Mouse (Mus musculus): ENCODE measurements around the gene Dock10. TPM values are rescaled to one million over a fixed set of nuclear protein-coding genes. Genes with fewer than 3 reads are reported as not detected.
"Not testable (repeated sequence)": the region's sequence is repeated elsewhere in the genome, so short reads cannot be mapped to it uniquely, and the experiment has no call there.

Gene Dock10
- total and polyA plus RNA-seq, 3 experiments, result 2.6 to 4.3 (median 3.8) TPM

- no peaks in the 10 kb centered on the region for H3K79me2 ChIP-seq (replicated peaks; ENCODE audit: control insufficient read depth, insufficient read depth, low read length)
- H3K27me3 ChIP-seq (ENCODE audit: control insufficient read depth, insufficient read depth, low read length), result no peaks in the 10 kb centered on the region; the same call in 1 of the 2 replicates
- no peak overlapping the region for H3K27ac ChIP-seq
- no peak overlapping the region for H3K4me3 ChIP-seq
- no peak overlapping the region for H3K9ac ChIP-seq (ENCODE audit: low read depth, low read length)
- no peak for DNase-seq
- intact Hi-C loops (cut with DNase I), result no loop called here
- no peaks in the 10 kb centered on the region for H3K36me3 ChIP-seq (ENCODE audit: control insufficient read depth, insufficient read depth, low read length)
- no peaks in the 10 kb centered on the region for H3K4me1 ChIP-seq (ENCODE audit: control insufficient read depth, insufficient read depth, low read length)
- WGBS, result 30% methylated on average over 2 of the region's 2 CpGs
- TF ChIP-seq POLR2A (IDR thresholded peaks at IDR 0.05; ENCODE audit: insufficient read depth, low read depth, low read length), result no peak
- TF ChIP-seq CTCF (IDR thresholded peaks at IDR 0.05), result no peak
- TF ChIP-seq EP300 (IDR thresholded peaks at IDR 0.05; ENCODE audit: insufficient read depth, low read depth, low read length), result no peak
These were observed 2.3 kb downstream of the Dock10 start for GRCm38 (mm10) chr1:80756060-80756439.

GRCm38 (mm10) chr1:80755296-80756059 lies 2.8 kb downstream of the Dock10 start:
- H3K4me1 ChIP-seq (ENCODE audit: control insufficient read depth, insufficient read depth, low read length), result no peaks in the 10 kb centered on the region
- no peak overlapping the region for H3K4me3 ChIP-seq
- no peaks in the 10 kb centered on the region for H3K36me3 ChIP-seq (ENCODE audit: control insufficient read depth, insufficient read depth, low read length)
- intact Hi-C loops (cut with DNase I), result no loop called here
- DNase-seq, result no peak
- H3K9ac ChIP-seq (ENCODE audit: low read depth, low read length), result no peak overlapping the region
- WGBS, result 77% methylated on average over 7 of the region's 7 CpGs
- H3K27me3 ChIP-seq (ENCODE audit: control insufficient read depth, insufficient read depth, low read length), result no peaks in the 10 kb centered on the region; the same call in 1 of the 2 replicates
- TF ChIP-seq CTCF (IDR thresholded peaks at IDR 0.05) (no peak), POLR2A (IDR thresholded peaks at IDR 0.05; ENCODE audit: insufficient read depth, low read depth, low read length) (no peak), EP300 (IDR thresholded peaks at IDR 0.05; ENCODE audit: insufficient read depth, low read depth, low read length) (no peak)
- no peaks in the 10 kb centered on the region for H3K79me2 ChIP-seq (replicated peaks; ENCODE audit: control insufficient read depth, insufficient read depth, low read length)
- no peak overlapping the region for H3K27ac ChIP-seq

GRCm38 (mm10) chr1:80749122-80749521 lies 9.2 kb downstream of the Dock10 start:
- H3K27me3 ChIP-seq (ENCODE audit: control insufficient read depth, insufficient read depth, low read length); H3K4me1 ChIP-seq (ENCODE audit: control insufficient read depth, insufficient read depth, low read length); H3K36me3 ChIP-seq (ENCODE audit: control insufficient read depth, insufficient read depth, low read length); H3K79me2 ChIP-seq (replicated peaks; ENCODE audit: control insufficient read depth, insufficient read depth, low read length); H3K27ac ChIP-seq; H3K9ac ChIP-seq (ENCODE audit: low read depth, low read length); DNase-seq; intact Hi-C loops (cut with DNase I); H3K4me3 ChIP-seq: not testable (repeated sequence)
- 92% methylated on average over 2 of the region's 2 CpGs for WGBS

DNA sequence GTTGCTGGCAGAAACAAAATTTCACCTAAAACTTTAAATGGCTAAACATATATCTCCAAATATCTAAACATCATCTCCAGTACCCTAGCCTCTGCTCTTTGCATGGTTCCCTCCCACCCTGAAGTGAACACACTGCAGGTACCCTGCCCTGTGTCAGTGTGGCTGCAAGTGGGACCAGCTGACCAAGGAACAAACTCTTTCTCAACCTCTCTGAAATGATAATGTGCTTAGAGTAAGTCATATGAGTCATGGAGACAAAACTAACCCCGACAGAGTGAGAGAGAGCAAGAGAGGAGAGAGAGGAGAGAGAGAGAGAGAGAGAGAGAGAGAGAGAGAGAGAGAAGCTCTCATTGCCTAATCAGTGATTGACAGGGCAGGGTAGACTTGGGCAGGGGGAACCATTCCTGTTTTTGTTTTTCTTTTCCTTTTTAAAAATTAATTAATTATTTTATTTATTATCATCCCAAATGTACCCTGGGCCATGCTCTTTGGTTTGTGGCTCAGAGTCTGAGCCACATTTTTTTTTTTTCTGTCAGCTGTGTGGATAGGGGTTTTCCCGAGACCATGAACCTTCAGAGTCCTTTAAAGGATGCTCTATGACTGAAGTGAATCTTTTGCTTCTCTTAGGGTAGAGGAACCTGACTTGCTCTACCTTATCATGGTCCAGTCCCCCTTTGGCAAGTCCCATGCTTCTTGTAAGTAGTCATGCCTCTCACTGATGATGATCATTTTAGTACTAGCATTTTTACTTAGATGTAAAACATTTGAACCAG lies 11.4 kb downstream of the Dock10 start:
- 55% methylated on average over 2 of the region's 2 CpGs for WGBS
- no peaks in the 10 kb centered on the region for H3K79me2 ChIP-seq (replicated peaks; ENCODE audit: control insufficient read depth, insufficient read depth, low read length)
- H3K36me3 ChIP-seq (ENCODE audit: control insufficient read depth, insufficient read depth, low read length), result no peaks in the 10 kb centered on the region
- DNase-seq, result no peak
- no peak overlapping the region for H3K9ac ChIP-seq (ENCODE audit: low read depth, low read length)
- no peaks in the 10 kb centered on the region for H3K4me1 ChIP-seq (ENCODE audit: control insufficient read depth, insufficient read depth, low read length)
- no peak overlapping the region for H3K4me3 ChIP-seq
- intact Hi-C loops (cut with DNase I), result no loop called here
- H3K27ac ChIP-seq, result no peak overlapping the region
- 0 out of 2 replicates have a peak, but pooled peaks cover 1% of the 10 kb centered on the region for H3K27me3 ChIP-seq (ENCODE audit: control insufficient read depth, insufficient read depth, low read length)
- TF ChIP-seq POLR2A (IDR thresholded peaks at IDR 0.05; ENCODE audit: insufficient read depth, low read depth, low read length) (no peak), CTCF (IDR thresholded peaks at IDR 0.05) (no peak), EP300 (IDR thresholded peaks at IDR 0.05; ENCODE audit: insufficient read depth, low read depth, low read length) (no peak)

DNA sequence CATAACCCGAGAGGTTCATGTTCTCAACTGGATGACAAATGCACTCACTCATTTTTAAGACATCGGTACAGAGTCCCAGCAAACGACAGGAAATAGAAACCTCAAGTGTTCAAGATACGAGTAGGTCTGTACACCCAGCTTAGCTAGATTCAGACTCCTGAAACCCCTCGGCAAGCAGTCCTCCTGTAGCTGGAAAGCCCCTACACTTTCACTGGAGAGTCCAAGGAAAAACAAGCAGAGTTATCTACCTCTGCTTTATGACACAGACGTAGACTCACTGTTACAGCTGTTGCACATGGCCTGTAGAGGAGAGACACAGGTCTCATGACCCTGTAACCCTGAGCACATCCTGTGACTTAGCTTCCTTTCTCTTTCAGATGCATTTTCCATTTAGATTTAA lies 12.1 kb downstream of the Dock10 start:
- Histone ChIP-seq H3K4me3 (no peak overlapping the region), H3K79me2 (replicated peaks; ENCODE audit: control insufficient read depth, insufficient read depth, low read length) (no peaks in the 10 kb centered on the region), H3K27me3 (ENCODE audit: control insufficient read depth, insufficient read depth, low read length) (0 out of 2 replicates have a peak, but pooled peaks cover 1% of the 10 kb centered on the region), H3K27ac (no peak overlapping the region), H3K9ac (ENCODE audit: low read depth, low read length) (no peak overlapping the region), H3K36me3 (ENCODE audit: control insufficient read depth, insufficient read depth, low read length) (no peaks in the 10 kb centered on the region), H3K4me1 (ENCODE audit: control insufficient read depth, insufficient read depth, low read length) (no peaks in the 10 kb centered on the region)
- DNase-seq, result no peak
- 68% methylated on average over 6 of the region's 6 CpGs for WGBS
- intact Hi-C loops (cut with DNase I), result no loop called here
- TF ChIP-seq CTCF (IDR thresholded peaks at IDR 0.05), result no peak
- TF ChIP-seq POLR2A (IDR thresholded peaks at IDR 0.05; ENCODE audit: insufficient read depth, low read depth, low read length), result no peak
- no peak for TF ChIP-seq EP300 (IDR thresholded peaks at IDR 0.05; ENCODE audit: insufficient read depth, low read depth, low read length)

GRCm38 (mm10) chr1:80739472-80739871 lies 18.9 kb downstream of the Dock10 start:
- 71% methylated on average over 1 of the region's 1 CpGs for WGBS
- Histone ChIP-seq H3K79me2 (replicated peaks; ENCODE audit: control insufficient read depth, insufficient read depth, low read length) (no peaks in the 10 kb centered on the region), H3K4me3 (no peak overlapping the region), H3K4me1 (ENCODE audit: control insufficient read depth, insufficient read depth, low read length) (no peaks in the 10 kb centered on the region), H3K27me3 (ENCODE audit: control insufficient read depth, insufficient read depth, low read length) (0 out of 2 replicates have a peak, but pooled peaks cover 1% of the 10 kb centered on the region), H3K27ac (no peak overlapping the region), H3K9ac (ENCODE audit: low read depth, low read length) (no peak overlapping the region), H3K36me3 (ENCODE audit: control insufficient read depth, insufficient read depth, low read length) (no peaks in the 10 kb centered on the region)
- no peak for DNase-seq
- intact Hi-C loops (cut with DNase I), result no loop called here
- TF ChIP-seq CTCF (IDR thresholded peaks at IDR 0.05) (no peak), EP300 (IDR thresholded peaks at IDR 0.05; ENCODE audit: insufficient read depth, low read depth, low read length) (no peak), POLR2A (IDR thresholded peaks at IDR 0.05; ENCODE audit: insufficient read depth, low read depth, low read length) (no peak)

Measured in heart, adult 2 months (tissue).